Mouse (Mus musculus) brain, embryonic 14.5 days (tissue): Measurements from ENCODE around the gene Rheb.

Experiments used
- CTCF ChIP-seq: fragments of 200-500 bp; IDR thresholded peaks from 2 replicates; pipeline ENCODE4 v1.5.1; 2012; ENCODE audit warnings: inconsistent platforms, mild to moderate bottlenecking, moderate library complexity, borderline replicate concordance; ENCODE audit not compliant: insufficient read depth, insufficient read length; ENCODE audit errors: extremely low read depth
- POLR2A ChIP-seq: fragments of 200-500 bp; IDR thresholded peaks from 2 replicates; pipeline ENCODE4 v1.6.1; 2012; ENCODE audit warnings: mild to moderate bottlenecking, inconsistent platforms, borderline replicate concordance; ENCODE audit not compliant: poor library complexity, insufficient read depth, insufficient read length, severe bottlenecking; ENCODE audit errors: extremely low read depth

DNA sequence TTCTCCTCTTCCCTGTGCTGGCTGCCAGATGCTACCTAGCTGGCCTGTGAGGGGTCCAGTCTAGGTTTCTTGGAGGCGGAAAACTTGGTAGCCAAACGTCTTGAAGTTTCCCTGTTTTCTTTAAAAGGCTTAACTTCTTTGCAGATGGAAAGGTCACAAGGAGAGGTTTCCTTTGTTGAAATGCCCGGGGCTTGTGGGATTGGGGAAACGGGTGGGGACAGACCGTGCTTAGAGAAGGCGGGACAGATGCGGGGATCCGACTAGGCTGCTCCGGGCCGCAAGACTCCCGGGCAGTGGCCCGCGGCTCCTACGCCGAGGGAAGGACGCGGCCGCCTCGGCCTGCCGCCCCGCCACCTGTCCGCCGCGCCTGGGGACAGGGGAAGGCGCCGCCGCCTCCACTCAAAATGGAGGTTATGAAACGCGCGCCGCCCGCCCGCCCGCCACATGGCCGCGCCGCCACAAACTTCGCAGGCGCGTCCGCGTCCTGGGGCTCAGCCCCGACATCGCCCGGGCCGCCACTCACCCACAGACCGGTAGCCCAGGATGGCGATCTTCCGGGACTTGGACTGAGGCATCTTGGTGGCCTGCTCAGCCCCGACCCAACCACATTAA lies 656 bp downstream of the Rheb start:
- no peak for TF ChIP-seq CTCF
- no peak for TF ChIP-seq POLR2A
